Mouse (Mus musculus) urinary bladder, postnatal 10 days (tissue): ENCODE results near the gene Agrp.
"Not testable (repeated sequence)": the region's sequence is repeated elsewhere in the genome, so short reads cannot be mapped to it uniquely, and the experiment has no call there.

Experiments
- DNase-seq: peaks from one replicate; pipeline ENCODE4 v3.0.0; 2022; ENCODE audit warnings: low spot score

Agrp gene

DNA sequence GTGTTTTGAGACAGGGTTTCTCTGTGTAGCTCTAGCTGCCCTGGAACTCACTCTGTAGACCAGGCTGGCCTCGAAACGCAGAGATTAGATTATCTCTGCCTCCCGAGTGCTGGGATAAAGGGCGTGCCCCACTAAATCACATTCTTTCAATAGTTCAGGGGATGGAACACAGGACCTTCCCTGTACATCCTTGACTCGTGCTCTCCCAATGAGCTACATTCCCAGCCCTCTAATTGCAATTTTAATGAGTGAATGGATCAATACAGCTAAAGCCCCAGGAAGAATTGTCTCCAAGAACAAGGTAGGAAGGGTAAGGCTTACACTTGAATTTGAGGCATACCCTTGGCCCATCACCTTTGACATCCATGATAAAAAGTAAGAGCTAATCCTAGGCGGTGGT lies 38.4 kb downstream of the Agrp start:
- DNase-seq: no peak

DNA sequence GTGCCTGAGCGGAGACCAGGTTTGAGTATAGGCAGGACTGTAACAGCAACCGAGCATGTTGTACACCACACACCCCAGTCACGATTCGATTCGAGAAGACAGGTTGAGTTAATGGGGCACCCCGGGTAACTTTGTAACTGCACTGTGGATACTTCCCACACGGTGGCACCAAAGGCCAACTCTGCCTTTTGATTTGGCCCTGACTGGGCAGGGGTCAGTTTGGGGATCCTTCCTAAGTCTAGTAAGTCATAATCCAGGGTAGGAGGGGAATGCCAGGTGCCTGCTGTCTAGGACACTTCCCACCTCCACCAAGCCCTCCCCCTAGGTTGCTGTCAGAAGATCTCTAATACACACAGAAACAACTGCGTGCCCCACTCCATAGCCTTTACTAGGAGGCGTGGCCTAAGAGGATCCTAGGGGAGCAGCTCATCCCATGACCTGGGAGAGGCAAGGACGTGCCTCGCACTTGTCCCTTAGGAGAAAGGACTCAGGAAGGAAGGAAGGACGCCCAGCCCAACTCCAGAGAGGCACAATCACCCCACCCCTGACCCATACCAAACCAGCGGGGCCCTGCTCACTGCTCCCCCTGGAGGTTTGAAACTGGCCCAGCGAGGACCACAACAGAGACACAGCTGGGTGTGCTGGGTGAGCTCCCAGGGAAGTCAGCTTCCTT lies 40.7 kb downstream of the Agrp start:
- no peak for DNase-seq

DNA sequence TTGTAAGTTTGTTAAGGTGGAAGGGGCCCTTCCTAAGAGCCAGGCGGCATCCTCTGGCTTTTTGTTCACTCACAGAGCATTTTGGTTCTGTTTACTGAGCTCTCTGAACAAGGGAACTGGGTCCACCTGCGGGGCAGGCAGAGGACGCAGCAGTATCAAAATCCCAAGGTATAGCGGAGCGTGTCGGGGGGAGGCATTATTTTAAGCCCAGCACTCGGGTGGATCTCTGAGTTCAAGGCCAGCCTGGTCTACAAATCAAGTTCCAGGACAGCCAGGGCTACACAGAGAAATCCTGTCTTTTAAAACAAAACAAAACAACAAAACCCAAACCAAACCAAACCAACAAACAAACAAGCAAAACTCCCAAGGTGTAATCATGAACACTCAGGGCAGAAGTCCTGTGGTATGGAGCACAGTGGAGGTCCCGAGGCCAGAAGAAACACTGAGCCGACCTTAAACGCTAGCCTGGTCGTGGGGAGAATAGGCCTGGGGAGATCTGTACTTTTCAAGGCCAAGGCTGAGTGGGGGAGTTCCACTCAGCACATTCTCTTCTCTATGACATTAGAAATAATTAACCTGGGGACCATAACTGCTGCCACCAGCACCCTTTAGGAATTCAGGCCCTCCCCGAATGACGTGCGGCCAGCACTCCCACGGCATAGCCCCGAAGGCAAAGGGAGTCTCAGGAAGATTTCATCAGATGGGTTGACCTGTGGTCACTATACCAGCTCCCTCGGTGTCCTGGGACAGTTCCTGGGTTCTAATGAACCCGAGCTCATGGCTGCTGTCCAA lies 42.5 kb downstream of the Agrp start:
- no peak for DNase-seq

DNA sequence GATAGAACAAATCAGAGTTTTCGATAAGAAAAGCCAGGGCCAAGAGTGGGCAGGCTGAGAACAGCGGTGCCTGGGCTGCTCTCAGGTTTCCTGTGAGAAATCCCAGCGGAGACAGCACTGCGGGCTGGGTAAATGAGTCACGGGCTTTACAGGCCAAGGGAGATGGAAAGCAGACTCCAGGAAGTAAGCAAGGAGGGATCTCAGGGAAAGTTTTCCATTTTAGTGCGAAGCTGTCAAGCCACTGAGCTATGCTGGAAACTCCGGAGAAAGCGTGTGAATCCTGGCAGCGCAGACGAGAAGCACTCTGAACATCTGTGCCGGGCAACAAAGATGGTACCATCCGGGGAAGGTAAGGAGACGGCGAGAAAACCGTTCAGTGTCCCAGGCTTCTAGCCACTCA lies 43.3 kb downstream of the Agrp start:
- no peak for DNase-seq

DNA sequence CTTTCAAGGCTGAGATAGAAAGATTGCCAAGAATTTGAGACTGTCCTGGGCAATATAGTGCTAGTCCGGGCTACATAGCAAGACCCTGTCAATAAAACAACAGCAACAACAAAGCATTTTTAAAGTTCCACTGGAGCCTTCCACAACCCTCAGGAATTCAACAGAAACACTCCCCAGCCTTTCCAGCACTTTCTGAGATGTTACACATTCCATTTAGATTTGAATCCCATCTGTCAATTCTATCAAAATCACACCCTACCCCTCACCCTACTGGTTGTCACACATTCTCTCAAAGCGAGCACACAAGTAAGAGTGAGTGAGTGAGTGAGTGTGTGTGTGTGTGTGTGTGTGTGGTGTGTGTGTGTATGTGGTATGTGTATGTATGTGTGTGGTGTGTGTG lies 44.8 kb downstream of the Agrp start:
- DNase-seq: no peak

DNA sequence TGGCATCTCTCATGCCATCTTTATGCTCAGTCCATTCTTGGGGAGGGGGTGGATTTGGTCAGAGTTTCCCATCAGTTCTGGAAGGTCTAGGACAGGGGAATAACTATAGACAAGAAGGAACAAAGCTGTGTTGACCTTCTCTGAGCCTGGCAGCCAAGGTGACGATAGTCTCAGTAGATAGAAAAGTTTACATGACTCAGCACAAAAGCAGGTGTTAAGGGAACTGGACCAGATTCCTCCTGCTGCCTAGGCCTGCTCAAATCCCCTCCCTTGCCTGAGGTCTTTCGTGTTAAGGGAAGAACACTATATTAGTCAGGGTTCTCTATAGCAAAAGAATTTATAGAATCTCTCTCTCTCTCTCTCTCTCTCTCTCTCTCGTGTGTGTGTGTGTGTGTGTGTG lies 57.5 kb downstream of the Agrp start:
- no peak for DNase-seq

DNA sequence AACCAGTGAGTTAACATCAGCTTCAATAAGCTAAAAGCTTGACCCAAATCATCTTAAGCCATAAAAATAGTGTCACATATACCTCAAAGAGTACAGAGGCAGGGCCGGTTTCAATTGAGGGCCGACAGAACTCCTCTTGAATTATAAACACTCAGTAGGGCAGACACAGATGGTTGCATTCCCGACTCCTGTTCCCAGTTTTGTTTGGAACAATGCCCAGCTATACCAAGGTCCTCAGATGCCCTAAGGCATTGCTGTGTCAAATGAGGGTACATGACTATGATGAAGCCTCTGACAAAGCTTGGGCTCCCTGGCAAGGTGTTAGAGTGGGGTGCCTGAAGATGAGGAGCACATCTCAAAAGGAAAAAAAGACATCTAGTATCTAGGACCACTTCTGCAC lies 61.7 kb downstream of the Agrp start:
- DNase-seq: no peak

DNA sequence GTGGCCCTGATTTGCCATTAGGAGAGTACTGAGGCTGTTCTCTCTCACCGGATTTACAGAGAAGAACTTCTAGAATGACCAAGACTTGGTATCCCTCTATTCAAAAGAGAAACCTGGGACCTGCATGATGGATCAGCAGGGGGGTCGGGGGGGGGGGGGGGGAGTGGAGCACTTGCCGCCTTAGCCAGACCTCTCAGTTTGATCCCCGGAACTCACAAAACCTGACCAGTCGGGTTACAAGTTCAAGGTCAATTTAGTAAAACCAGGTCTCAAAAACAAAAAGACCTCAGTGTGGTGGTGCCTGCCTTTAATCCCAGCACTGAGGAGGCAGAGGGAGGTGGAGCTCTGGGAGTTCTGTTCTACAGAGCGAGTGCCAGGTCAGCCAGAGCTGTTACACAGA lies 62.5 kb downstream of the Agrp start:
- DNase-seq: no peak

DNA sequence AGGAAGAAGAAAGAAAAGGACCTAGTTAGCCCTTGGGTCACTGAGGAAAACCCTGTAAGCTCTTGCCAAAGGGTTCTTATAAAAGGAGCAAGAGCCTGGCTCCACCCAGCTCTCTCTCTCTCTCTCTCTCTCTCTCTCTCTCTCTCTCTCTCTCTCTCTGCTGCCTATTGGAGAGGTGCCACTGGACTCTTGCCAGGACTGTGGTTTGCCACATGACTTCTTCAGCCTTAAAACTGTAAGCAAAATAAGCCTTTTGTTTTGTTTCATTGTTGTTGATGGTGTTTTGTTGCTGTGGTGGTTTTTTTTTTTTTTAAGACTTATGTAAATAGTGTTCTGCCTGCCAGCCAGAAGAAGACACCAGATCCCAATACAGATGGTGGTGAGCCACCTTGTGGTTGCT lies 63.8 kb downstream of the Agrp start:
- no peak for DNase-seq

DNA sequence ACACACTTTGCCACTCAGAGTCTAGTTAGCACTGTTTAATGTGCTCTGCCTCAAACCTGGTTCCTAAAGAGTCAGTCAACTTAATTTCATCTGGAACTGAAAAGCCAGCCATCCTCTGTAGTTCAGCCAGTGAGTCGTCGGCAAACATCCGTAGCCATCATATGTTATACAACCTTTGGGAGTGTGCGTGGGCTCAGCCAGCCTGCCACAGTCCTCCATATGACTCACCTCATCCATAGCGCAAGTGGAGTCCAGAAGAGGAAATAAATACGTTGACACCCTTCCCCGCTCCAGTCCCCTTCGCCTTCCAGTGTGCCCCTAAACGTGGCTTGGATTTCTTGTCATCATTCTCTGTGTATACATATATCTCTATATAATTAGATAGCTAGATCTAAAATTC lies 65.4 kb downstream of the Agrp start:
- DNase-seq: no peak

DNA sequence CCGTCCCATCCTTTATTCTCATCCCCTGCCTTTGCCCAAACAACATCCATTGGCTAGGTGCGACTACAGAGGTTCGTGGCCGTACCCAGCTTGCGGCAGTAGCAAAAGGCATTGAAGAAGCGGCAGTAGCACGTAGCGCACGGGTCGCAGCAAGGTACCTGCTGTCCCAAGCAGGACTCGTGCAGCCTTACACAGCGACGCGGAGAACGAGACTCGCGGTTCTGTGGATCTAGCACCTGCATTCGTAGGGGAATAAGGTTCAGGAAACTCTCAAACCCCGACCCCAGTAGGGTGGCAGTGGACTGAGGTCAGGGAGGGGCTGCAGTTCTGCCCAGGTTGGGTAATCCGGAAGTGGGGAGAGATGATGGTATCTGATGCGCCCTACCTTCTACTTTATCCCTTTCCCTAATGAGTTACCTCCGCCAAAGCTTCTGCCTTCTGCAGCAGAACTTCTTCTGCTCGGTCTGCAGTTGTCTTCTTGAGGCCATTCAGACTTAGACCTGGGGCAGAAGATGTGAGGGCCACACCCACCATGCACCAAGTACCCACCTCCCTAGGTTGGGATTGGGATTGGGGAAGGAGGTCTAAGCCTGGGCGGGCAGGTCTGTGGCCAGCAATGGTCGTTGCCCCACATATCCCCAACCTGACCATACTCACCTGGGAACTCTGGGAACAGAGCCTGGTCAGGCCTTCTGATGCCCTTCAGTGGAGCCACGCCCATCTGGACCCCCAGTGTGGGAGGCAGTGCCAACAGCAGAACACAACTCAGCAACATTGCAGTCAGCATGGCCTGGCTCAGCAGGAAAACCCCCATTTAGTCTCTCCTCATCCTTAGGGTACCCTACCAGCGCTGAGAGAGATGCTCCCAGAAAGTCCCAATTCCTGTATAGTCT lies 70.2 kb downstream of the Agrp start:
- no peak for DNase-seq

DNA sequence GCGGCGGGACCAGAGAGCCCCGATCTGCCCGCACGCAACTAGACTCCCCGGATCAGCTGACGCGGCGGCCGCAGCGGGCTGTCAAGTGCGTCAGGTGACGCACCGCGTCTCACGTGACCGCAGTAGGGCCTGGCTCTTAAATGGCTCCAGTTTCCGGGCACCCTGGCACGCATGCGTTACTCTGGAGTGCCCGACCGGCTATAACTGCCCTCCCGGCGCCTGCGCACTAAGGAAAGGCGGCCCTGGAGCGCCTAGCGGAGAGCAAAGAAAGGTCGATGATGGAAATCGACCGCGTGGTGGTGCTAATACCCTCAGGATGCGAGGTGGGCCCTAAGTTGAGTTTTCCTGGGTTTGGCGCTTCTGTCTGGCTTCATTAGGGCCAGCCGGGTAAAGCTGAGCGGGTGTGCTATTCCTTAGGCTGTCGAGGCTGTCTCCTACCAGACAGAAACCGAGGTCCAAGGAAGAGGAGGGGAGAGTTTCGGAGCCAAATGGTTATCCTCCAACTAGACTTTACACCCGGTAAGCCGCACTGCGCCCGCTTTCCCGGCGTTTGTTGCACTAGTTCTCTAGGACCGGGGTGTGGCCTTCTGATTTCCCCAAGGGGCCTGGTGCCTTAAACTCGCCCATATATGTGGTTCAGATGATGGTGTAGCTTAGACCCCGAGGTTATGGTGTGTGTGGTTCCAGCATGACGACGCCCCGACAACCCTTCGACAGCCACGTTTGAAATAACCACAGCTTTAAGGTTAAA lies 71.1 kb downstream of the Agrp start, which contains the start of gene Atp6v0d1:
TSS of gene Atp6v0d1 (minus strand) at position 96 of the 751 bp plus-strand sequence.
- peak; percentile 99 for DNase-seq

DNA sequence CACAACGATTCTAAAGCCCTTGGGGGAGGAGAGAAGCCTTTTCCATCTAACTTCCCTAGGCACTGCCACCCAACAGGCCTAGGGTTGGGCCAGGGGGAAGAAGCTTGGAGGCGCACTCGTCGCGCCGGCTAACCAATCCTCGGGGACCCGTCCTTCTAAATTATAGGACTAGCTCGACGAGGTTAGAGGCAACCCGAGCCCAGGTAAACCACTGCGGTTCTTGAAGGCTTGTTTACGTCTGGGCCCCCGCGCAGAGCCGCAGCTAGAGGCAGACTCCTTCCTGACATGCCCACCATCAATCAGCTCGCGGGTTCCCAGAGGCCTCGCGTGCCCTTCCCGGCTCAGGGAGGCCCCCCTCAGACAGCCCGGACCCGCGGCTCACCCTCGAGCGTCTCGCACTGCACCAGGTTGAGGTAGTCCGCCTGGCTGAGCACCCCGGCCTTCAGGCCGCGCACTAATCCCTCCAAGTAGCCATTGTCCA lies 71.8 kb downstream of the Agrp start:
- DNase-seq: no peak

DNA sequence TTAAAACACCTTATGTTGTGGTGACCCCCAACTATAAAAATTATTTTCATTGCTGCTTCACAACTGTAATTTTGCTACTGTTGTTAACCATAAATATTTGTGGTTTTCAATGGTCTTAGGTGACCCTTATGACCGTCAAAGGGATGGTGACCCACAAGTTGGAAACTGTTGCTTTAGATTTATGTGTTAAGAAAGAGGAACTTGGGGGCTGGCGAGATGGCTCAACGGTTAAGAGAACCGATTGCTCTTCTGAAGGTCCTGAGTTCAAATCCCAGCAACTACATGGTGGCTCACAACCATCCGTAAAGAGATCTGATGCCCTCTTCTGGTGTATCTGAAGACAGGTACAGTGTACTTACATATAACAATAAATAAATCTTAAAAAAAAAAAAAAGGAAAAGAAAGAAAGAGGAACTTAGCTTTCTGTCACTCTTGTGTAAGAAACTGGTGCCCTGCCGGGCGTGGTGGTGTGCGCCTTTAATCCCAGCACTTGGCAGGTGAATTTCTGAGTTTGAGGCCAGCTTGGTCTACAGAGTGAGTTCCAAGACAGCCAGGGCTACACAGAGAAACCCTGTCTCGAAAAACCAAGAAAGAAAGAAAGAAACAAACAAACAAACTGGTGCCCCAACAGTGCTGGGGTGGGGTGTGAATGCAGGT lies 72.5 kb downstream of the Agrp start:
- DNase-seq: not testable (repeated sequence)

DNA sequence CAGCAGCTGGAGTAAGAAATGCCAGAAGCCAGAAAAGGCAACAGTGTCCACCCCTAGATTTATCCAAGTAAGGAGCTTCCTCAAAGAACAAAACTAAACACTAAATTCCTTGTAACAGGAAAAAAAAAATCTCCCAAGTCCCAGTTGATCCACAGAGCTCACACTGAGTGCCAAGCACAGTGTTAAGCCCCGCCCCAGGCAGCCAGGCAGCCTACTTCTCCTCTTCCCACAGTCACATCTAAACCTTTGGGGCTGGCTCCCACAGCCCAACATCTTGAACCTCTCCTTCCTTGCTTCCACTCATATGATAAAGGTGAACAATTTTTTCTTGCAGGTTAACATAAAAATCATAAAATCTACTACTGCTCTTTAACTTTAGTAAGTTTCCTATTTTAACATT lies 73.3 kb downstream of the Agrp start:
- DNase-seq: no peak

DNA sequence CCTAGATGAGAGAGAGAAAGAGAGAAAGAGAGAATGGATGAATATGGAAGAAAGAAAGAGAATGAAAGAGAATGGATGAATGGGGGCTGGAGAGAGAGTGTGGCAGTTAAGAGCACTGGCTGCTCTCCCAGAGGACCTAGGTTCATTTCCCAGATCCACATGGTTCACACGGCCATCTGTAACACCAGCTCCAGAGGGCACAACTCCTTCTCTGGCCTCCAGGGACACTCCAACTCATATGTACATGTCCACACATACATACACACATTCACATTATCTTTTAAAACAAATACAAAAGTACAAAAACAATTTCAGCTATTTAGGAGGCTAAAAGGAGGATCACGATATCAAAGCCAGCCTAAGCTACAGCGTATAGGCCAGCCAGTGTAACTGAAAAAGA lies 74.3 kb downstream of the Agrp start:
- DNase-seq: no peak

DNA sequence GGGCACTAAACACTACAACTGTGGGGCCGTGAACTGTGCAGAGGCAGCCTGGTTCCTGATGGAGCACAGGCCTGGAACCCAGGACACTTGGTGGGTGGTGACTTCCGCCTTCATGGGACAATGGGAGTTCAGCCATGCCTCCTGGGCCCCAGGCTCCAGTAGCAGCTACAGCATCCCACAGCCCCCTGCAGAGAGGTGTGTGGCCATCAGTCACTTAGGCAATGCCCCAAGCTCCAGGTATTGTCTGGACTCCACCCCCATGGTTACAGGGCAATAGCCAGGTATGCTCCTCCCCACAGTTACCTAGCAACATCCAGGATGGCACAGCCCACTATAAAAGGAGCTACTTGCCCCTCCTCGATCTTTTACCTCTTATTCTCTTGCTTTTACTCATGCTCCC lies 82.0 kb downstream of the Agrp start:
- DNase-seq: no peak

DNA sequence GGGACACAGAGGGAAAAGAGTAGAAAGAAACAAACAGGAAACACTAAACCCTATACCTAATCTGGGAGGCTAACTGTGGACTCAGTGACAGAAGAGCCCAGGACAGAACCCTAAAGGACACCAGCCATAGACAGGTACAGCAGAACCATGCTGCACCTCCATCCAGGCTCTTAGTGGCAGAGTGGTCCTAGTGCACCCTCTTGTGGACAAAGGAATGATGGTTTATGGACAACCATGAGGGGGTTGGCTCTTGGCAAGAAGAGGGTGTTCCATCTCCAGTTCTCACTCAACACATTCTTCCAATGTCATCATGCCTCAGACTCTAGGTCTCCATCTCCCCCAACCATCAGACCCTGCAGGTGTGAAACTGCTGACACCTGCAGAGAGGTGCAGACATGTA lies 83.1 kb downstream of the Agrp start:
- DNase-seq: no peak

DNA sequence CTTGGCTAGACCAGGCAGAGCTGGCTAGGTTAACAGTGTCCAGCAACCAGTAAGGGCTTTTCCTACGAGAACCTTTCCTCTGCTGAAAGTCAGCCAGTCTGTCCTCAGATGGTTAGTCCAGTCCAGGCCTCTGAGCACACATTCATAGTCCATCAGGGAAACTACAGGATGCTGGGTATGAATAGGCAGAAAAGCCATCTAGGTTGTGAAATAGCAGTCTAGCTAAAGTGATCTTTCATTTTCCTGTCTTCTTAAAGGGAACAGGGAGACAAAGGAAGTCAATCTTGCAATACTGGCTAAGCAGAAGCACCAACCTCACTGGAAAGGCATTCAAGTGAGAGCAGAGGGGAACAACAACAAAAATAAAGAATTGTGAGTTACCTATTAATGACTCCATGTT lies 84.4 kb downstream of the Agrp start:
- DNase-seq: no peak

DNA sequence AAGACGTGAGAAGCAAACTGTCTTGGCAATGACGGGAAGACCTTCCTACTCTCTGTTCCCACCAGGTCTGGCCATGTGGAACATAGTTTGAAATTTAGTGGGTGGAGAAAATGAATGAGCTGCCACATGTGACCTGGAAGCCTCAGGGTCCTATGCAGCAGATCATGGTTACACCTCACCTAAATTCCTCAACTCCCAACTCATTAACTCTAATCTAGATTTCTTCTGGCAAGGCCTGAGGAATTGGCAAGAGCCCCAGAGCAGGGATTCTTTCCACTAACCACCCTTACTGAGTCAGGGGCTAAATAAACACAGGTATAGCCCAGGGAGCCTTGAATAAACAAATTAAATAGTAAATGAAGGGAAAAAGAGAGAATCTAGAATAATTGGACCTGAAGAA lies 85.2 kb downstream of the Agrp start:
- DNase-seq: no peak

DNA sequence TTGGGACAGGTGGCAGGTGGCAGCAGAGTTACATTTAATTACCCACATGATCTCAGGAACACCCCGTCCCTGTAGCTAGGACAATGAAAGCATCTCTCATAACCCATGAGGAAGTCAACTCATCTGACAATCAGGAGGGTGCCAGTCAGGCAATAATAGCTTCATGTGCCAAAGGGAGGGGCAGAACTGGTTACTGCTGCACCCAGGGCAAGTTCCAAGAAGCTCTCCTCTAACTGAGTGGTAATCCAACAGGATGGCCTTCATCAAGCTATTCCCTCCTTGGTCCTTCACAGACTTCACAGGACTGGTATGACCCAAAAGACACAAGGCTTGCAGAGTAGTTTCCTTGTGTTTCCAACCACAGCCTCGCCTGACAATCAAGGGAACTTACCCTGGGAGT lies 87.1 kb downstream of the Agrp start:
- no peak for DNase-seq
